Mouse (Mus musculus) heart, postnatal 4 days (tissue): ENCODE measurements around the gene Grm2. TPM values are rescaled to one million over a fixed set of nuclear protein-coding genes. Genes with fewer than 3 reads are reported as not detected.
A peak's percentile ranks its signal among the peaks of the same experiment; 100 is the strongest.
"Not testable (repeated sequence)": the region's sequence is repeated elsewhere in the genome, so short reads cannot be mapped to it uniquely, and the experiment has no call there.

Experiments
- DNase-seq: peaks from one replicate; pipeline ENCODE4 v3.0.0; 2021
- total RNA-seq, 2 experiments: library from RNA; stranded (reverse); gene quantifications; 2 replicates each; pipeline ENCODE4 v1.2.3; 2021

The Grm2 gene
- total RNA-seq, 2 experiments from 2014 or later, result not detected

DNA sequence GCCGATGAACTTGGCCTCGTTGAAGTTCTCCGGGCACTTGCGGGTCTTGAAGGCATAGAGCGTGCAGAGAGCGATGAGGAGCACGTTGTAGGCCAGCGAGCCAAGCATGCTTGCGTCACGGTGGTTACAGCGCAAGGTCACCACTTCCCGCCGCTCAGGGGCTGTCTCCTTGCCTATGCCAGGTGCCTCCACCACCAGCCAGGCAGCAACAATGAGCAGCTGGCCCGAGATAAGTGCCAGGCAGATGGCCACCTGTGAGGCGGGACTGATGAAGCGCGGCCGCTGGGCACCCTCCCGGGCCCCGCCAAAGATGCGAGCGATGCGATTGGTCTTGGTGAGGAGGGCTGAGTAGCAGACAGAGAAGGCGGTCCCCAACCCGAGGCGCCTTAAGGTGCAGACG lies 8.7 kb downstream of the Grm2 start:
- no peak for DNase-seq

DNA sequence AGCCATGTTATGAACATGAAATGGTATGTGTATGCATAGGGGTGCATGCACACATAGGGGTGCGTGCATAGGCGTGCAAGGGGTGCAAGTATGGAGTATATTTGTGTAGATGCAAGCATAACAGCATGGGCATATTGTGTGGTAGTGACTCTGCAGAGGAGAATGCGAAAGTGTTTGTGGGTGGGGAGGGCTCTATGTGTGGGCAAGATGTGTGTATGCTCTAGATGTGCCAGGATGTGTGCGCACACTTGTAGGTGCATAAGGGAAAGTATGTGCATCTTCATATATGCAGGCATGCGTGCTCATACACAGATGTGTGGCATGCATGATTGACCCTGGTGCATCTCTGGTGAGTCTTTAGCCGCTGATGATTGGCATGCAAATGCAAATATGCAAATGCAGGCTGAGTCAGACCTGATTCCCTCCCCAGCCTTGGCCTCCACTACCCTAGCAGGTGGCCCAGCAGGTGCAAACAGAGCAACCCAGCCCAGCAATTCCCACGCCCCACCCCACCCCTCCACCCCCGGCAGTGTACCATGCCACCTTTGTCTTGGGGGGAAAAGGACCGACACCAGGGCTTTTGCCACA lies 10.1 kb downstream of the Grm2 start:
- DNase-seq, result no peak

DNA sequence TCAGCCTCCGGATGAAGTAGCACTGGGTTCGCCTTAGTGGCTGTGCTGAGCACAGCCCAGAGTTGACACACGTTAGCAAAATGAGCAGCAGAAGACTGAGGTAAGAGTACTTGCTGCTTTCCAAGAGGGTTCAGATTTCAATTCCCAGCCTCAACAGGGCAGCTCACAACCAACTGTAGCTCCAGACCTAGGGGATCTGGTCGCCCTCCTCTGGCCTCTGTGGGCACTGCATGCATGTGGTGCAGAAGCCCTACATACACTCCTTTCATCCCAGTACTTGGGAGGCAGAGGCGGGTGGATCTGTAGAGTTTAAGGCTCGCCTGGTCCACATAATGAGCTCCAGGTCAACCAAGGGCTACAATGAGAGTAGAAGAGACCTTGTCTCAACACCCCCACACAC lies 12.1 kb downstream of the Grm2 start:
- no peak for DNase-seq

- DNase-seq, result peak; percentile 84
Measured at GRCm38 (mm10) chr9:106643128-106643527, 12.8 kb downstream of the Grm2 start.

- DNase-seq, result no peak
Measured at GRCm38 (mm10) chr9:106641346-106641745, 14.5 kb downstream of the Grm2 start.

GRCm38 (mm10) chr9:106638154-106638553 lies 17.7 kb downstream of the Grm2 start:
- DNase-seq, result no peak

DNA sequence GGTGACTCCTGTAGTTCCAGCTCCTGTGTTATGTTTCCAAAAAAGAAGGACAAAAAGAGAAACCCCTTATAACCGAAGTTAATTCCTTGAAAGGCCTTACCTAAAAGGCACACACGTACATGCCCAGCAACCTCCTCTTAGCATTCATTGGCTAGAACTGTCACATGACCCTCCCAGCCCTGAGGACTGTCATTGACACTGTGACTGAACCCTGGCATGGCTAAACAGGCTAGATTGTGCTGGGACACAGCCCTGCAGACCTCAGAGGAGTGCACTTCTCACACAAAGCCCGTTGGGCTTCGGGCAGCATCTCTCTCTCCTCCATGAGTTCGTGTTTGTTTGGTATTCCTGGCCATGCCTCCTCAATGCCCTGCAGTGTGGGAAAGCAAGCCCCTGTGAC lies 23.7 kb downstream of the Grm2 start:
- no peak for DNase-seq

DNA sequence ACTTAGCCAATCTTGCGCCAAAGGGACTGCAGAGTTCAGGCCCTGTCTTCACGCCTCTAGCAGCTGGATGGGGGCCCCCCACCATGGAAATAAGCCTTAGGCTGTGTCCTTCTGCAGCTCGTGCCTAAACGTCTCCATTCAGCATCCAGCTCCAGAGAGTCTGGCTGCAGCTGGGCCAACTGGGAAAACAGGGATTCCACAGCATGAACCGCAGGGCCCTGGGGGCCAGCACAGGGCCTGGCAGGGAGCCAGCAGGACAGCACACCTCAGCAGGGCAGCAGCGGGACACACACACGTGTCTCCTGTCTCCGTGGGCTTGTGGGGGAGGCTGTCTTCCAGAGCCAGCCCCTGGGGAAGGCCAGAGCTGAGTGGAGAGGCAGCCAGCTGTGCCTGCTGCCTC lies 28.1 kb downstream of the Grm2 start:
- DNase-seq, result not testable (repeated sequence)

- no peak for DNase-seq
Measured at GRCm38 (mm10) chr9:106626282-106626681, 29.6 kb downstream of the Grm2 start, which contains the start of gene Iqcf6. Gene Iqcf6 (plus strand): TSS chr9:106626582.

DNA sequence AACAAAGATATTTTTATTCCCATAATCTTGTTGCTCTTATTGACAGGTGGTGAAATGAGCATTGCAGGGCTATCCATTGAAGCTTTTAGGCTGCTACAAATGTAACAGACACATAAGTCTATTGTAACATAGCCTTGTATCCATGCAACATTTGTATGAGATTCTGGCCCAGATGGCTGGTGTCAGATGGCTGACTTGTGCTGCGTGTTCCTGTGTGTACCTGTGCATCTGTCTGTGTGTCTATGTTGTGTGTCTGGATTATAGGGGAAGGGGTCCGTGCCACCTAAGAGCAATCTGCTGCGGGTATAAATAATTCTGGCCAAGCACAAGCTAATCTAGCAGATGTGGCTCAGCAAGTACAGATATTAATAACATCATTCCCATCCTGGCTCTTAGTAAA lies 38.4 kb downstream of the Grm2 start:
- no peak for DNase-seq

DNA sequence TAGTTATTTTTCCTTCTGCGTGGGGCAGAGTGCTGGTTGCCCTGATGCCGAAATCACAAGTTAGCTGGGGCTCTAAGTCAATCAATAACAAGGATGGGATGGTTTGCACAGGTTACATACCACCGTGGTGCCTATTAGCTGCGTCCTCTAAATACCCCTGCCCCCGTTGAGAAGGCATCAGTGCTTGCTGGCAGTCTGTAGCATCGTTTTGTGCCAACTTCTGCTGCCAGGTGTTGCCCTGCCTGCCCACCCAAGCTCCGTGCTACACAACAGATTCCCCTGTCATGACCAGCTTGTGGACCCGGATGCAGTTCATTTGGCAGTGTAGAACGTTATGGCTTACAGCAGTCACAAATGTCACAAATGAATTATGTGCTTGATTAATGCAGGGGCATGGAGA lies 39.6 kb downstream of the Grm2 start:
- DNase-seq, result no peak

DNA sequence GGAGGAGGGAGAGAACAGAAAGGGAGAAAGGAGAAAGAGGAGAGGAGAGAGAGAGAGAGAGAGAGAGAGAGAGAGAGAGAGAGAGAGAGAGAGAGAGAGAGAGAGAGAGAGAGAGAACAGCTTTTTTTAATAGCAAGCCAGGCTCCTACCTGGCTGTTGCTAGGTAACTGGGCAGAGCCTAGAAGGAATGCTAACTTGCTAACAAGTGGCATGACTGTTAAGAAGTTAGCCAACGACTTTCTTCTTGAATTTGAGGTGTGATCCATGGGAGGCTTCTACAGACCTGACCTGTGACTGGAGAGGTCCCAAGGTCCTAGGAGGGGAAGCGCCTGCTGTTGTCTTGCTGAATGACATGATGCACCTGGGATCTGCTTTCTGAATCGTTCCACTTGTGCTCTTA lies 41.3 kb downstream of the Grm2 start:
- no peak for DNase-seq

DNA sequence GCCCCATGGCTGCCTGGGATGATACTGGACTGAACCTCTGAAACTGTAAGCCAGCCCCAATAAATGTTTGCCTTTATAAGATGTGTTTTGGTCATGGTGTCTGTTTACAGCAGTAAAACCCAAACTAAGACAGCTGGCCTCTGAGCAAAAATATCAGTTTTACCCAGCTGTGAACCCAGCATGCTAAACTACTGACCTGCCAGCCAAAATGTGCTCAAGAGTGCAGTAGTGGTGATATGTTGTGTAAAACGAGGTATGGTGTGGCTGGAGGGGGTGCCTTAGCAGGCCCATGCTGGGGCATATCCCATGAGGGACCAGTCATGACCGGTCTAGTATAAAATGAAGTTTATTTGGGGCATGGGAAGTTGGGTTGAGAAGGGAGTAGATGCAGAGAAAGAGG lies 41.9 kb downstream of the Grm2 start:
- no peak for DNase-seq

DNA sequence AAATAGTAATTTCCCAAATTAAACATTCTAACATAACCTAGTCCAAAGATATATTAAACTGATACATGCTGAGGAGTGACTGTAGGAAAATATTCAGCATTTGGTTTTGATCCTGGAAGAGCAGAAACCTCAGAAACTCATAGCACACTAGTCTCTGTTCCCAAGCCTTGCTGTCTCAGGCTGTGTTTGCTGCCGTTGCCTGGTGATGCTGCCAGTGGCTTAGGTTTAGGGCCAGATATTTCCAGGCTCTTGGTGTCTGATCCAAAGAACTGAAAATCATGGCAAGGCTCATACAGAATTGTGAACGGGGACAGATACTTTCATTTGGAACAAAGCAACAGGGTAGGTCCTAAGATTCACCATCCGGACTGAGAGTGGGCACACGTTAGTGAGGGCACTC lies 45.2 kb downstream of the Grm2 start:
- DNase-seq, result no peak

- peak; percentile 69 for DNase-seq
Measured at GRCm38 (mm10) chr9:106600546-106600945, 55.3 kb downstream of the Grm2 start.

GRCm38 (mm10) chr9:106598466-106598865 lies 57.4 kb downstream of the Grm2 start:
- DNase-seq, result no peak

DNA sequence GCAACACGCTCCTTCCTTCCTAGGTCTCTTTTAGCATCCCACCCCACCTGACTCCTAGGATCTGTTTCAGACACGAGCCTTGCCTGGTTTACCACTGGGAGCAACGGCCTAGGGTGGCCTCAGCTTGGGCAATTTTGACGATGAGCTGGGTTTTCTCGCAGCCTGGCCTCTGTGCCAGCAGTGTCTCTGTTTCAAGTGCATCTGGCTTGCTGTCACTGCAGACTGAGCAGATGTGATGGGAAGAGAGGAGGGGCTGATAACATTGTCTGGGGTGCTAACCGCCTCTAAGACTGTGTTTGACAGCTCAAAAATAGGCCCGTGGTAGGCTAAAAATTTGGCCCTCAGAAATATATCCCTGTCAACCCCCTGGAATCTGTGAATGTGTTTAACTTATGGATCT lies 60.0 kb downstream of the Grm2 start:
- DNase-seq, result no peak

GRCm38 (mm10) chr9:106595402-106595801 lies 60.5 kb downstream of the Grm2 start:
- DNase-seq, result not testable (repeated sequence)

Other genes starting within 250 kb of the Grm2 start
- gene Rpl29, start 226.6 kb downstream of the Grm2 start, total RNA-seq, result 100 to 1,000 TPM; 471 to 490 TPM
- 10 to 100 TPM; 20.5 to 20.6 TPM for gene Acy1, start 217.8 kb downstream of the Grm2 start, total RNA-seq
- gene Abhd14b, start 208.6 kb downstream of the Grm2 start, total RNA-seq, result 1 to 10 TPM; 4.5 to 5.0 TPM
- gene Abhd14a, start 208.4 kb downstream of the Grm2 start, total RNA-seq, result 10 to 100 TPM; 23.7 to 26.1 TPM
- gene Pcbp4, start 202.8 kb downstream of the Grm2 start, total RNA-seq, result 100 to 1,000 TPM in 1 of 2 experiments, 10 to 100 TPM in 1; 96.8 to 101 TPM
- gene Gpr62, start 190.1 kb downstream of the Grm2 start, total RNA-seq, result under 1 TPM in 1 of 2 experiments, not detected in 1; 0.14 TPM
- 10 to 100 TPM; 21.3 to 23.3 TPM for gene Rrp9, start 180.1 kb downstream of the Grm2 start, total RNA-seq
- gene Parp3, start 179.1 kb downstream of the Grm2 start, total RNA-seq, result 1 to 10 TPM; 7.5 to 8.3 TPM
- not detected for gene Iqcf1, start 156.1 kb downstream of the Grm2 start, total RNA-seq
- gene Iqcf5, start 141.5 kb downstream of the Grm2 start, total RNA-seq, result not detected
- not detected for gene Iqcf3, start 94.5 kb downstream of the Grm2 start, total RNA-seq
- not detected for gene Iqcf4, start 85.1 kb downstream of the Grm2 start, total RNA-seq
- not detected for gene Iqcf6, start 29.5 kb downstream of the Grm2 start, total RNA-seq
- 10 to 100 TPM; 31.0 to 38.0 TPM for gene Tex264, start 29.8 kb upstream of the Grm2 start, total RNA-seq
- gene Rad54l2, start 133.1 kb upstream of the Grm2 start, total RNA-seq, result 10 to 100 TPM; 17.8 to 18.2 TPM
- gene Dcaf1, start 165.8 kb upstream of the Grm2 start, total RNA-seq, result 10 to 100 TPM; 28.8 to 29.5 TPM
- gene Rbm15b, start 231.3 kb upstream of the Grm2 start, total RNA-seq, result 10 to 100 TPM; 21.6 to 26.1 TPM
- gene Manf, start 235.9 kb upstream of the Grm2 start, total RNA-seq, result 100 to 1,000 TPM; 137 to 160 TPM